Mouse (Mus musculus) spleen, postnatal 14 days (tissue): Measurements from ENCODE around the gene Zbtb17.

Experiments
- DNase-seq, 2 experiments: peaks; one replicate each; pipeline ENCODE4 v3.0.0; 2021 to 2022; ENCODE audit warnings: low spot score in 2 of 2

The Zbtb17 gene

GRCm38 (mm10) chr4:141425484-141426479, 18.7 kb upstream of the Zbtb17 start:
- no peak for DNase-seq

- no peak for DNase-seq
Measured at GRCm38 (mm10) chr4:141426796-141427745, 17.4 kb upstream of the Zbtb17 start.

- DNase-seq = no peak
Measured at GRCm38 (mm10) chr4:141427921-141428320, 16.5 kb upstream of the Zbtb17 start.

- DNase-seq = no peak
Measured at GRCm38 (mm10) chr4:141429381-141429780, 15.1 kb upstream of the Zbtb17 start.

GRCm38 (mm10) chr4:141429847-141430246, 14.6 kb upstream of the Zbtb17 start:
- DNase-seq = no peak

- DNase-seq = peak; percentile 47 to 68
Measured at GRCm38 (mm10) chr4:141430997-141431396, 13.5 kb upstream of the Zbtb17 start.

GRCm38 (mm10) chr4:141432666-141433065, 11.8 kb upstream of the Zbtb17 start:
- no peak for DNase-seq

GRCm38 (mm10) chr4:141433191-141433590, 11.3 kb upstream of the Zbtb17 start:
- DNase-seq = no peak

- DNase-seq = no peak
Measured at GRCm38 (mm10) chr4:141435974-141436373, 8.5 kb upstream of the Zbtb17 start, which contains the start of gene Srarp. TSS of gene Srarp (minus strand) at chr4:141436105.

GRCm38 (mm10) chr4:141439083-141439803, 5.2 kb upstream of the Zbtb17 start:
- no peak for DNase-seq

- DNase-seq = no peak
Measured at GRCm38 (mm10) chr4:141440877-141441276, 3.6 kb upstream of the Zbtb17 start.

GRCm38 (mm10) chr4:141443641-141444429, 619 bp upstream of the Zbtb17 start:
- DNase-seq = no peak

GRCm38 (mm10) chr4:141445328-141445720, 870 bp downstream of the Zbtb17 start:
- no peak for DNase-seq

GRCm38 (mm10) chr4:141446211-141446610, 1.8 kb downstream of the Zbtb17 start:
- no peak for DNase-seq

- no peak for DNase-seq
Measured at GRCm38 (mm10) chr4:141451251-141451650, 6.8 kb downstream of the Zbtb17 start.

GRCm38 (mm10) chr4:141451916-141452450, 7.5 kb downstream of the Zbtb17 start:
- DNase-seq = no peak

GRCm38 (mm10) chr4:141454581-141455350, 10.3 kb downstream of the Zbtb17 start:
- DNase-seq = no peak

GRCm38 (mm10) chr4:141455526-141455925, 11.1 kb downstream of the Zbtb17 start:
- DNase-seq = no peak

- DNase-seq = no peak
Measured at GRCm38 (mm10) chr4:141456193-141456938, 11.9 kb downstream of the Zbtb17 start.
